Mouse (Mus musculus) cortical plate, adult 2 months (tissue): ENCODE measurements at regions not wholly inside any gene's neighbourhood (a gene's known extent, or its start where the extent isn't known, plus 50 kb on each side); places are given as distances from the start of the nearest gene placed in this dataset.

Experiments used
- CTCF ChIP-seq: fragments of 200-500 bp; IDR thresholded peaks from 2 replicates; pipeline ENCODE4 v1.5.1; 2011; ENCODE audit warnings: mild to moderate bottlenecking, control low read depth, low read length; ENCODE audit not compliant: insufficient read depth; ENCODE audit errors: extremely low read depth
- POLR2A ChIP-seq: fragments of 200-500 bp; IDR thresholded peaks from 2 replicates; pipeline ENCODE4 v1.6.1; 2011; ENCODE audit warnings: mild to moderate bottlenecking, low read length, control low read depth; ENCODE audit not compliant: insufficient read depth; ENCODE audit errors: extremely low read depth

- TF ChIP-seq POLR2A: no peak
- TF ChIP-seq CTCF: no peak
These were observed 236.7 kb downstream of the Snx10 start for GRCm38 (mm10) chr6:51760372-51760771.
